Mouse (Mus musculus): ENCODE data around the gene Rnf224. TPM values are rescaled to one million over a fixed set of nuclear protein-coding genes. Genes with fewer than 3 reads are reported as not detected.
A peak's percentile ranks its signal among the peaks of the same experiment; 100 is the strongest.

The Rnf224 gene
- total and polyA plus RNA-seq, 3 experiments = not detected

- H3K79me2 ChIP-seq (replicated peaks; ENCODE audit: control insufficient read depth, insufficient read depth, low read length) = no peaks in the 10 kb centered on the region
- H3K27ac ChIP-seq = peak overlapping the region; percentile 95
- peaks cover 3% of the 10 kb centered on the region; the same call in 1 of the 2 replicates for H3K36me3 ChIP-seq (ENCODE audit: control insufficient read depth, insufficient read depth, low read length)
- H3K4me1 ChIP-seq (ENCODE audit: control insufficient read depth, insufficient read depth, low read length) = peaks cover 5% of the 10 kb centered on the region
- TF ChIP-seq POLR2A (IDR thresholded peaks at IDR 0.05; ENCODE audit: insufficient read depth, low read depth, low read length) (peak; percentile 60; the same call in 1 of the 2 replicates), EP300 (IDR thresholded peaks at IDR 0.05; ENCODE audit: insufficient read depth, low read depth, low read length) (0 out of 2 replicates have a peak, but pooled peaks have one; percentile 33), CTCF (IDR thresholded peaks at IDR 0.05) (peak; percentile 6; the same call in 1 of the 2 replicates)
- intact Hi-C loops (cut with DNase I) = loop anchor here (1.0 to 5.0 kb wide), 3 partner anchors 14 to 47 kb away; partner anchors contain the start of genes Anapc2, Nelfb, Ssna1 and Tor4a
- H3K4me3 ChIP-seq = peak overlapping the region; percentile 58
- peak; percentile 93 to 99 for DNase-seq
- WGBS = 2% methylated on average over 41 of the region's 41 CpGs
- no peaks in the 10 kb centered on the region for H3K27me3 ChIP-seq (ENCODE audit: control insufficient read depth, insufficient read depth, low read length)
- peak overlapping the region; percentile 74 for H3K9ac ChIP-seq (ENCODE audit: low read depth, low read length)
Measured at GRCm38 (mm10) chr2:25224766-25225752, 11.5 kb downstream of the Rnf224 start.

DNA sequence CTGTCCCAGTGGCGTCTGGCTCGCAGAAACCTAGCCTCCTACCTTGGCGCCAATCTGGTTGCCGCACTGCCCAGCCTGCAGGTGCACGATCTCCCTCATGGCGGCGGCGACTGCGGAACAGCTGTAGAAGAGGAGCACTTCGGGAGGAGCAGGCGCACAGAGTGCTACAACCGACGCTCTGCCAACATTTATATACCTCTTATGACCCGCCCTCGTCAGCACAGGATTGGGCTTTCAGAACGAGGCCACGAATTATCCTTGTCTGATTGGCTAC lies 12.2 kb downstream of the Rnf224 start, which contains the start of gene Tubb4b:
TSS of gene Tubb4b (minus strand) at position 211 of the 274 bp plus-strand sequence.
- WGBS = under 1% methylated on average over 17 of the region's 17 CpGs
- intact Hi-C loops (cut with DNase I) = loop anchor here (1.0 kb wide), 1 partner anchor 13 kb away; the partner anchor contains the start of gene Nelfb
- no peaks in the 10 kb centered on the region for H3K79me2 ChIP-seq (replicated peaks; ENCODE audit: control insufficient read depth, insufficient read depth, low read length)
- peak within 1 kb of the TSS; percentile 98 for H3K27ac ChIP-seq
- peak within 1 kb of the TSS; percentile 85 for H3K4me3 ChIP-seq
- no peaks in the 10 kb centered on the region for H3K27me3 ChIP-seq (ENCODE audit: control insufficient read depth, insufficient read depth, low read length)
- TF ChIP-seq POLR2A (IDR thresholded peaks at IDR 0.05; ENCODE audit: insufficient read depth, low read depth, low read length) (peak; percentile 100), CTCF (IDR thresholded peaks at IDR 0.05) (peak; percentile 37), EP300 (IDR thresholded peaks at IDR 0.05; ENCODE audit: insufficient read depth, low read depth, low read length) (peak; percentile 79; the same call in 1 of the 2 replicates)
- DNase-seq = no peak
- peaks cover 3% of the 10 kb centered on the region; the same call in 1 of the 2 replicates for H3K36me3 ChIP-seq (ENCODE audit: control insufficient read depth, insufficient read depth, low read length)
- H3K4me1 ChIP-seq (ENCODE audit: control insufficient read depth, insufficient read depth, low read length) = peaks cover 5% of the 10 kb centered on the region
- peak within 1 kb of the TSS; percentile 90 for H3K9ac ChIP-seq (ENCODE audit: low read depth, low read length)

DNA sequence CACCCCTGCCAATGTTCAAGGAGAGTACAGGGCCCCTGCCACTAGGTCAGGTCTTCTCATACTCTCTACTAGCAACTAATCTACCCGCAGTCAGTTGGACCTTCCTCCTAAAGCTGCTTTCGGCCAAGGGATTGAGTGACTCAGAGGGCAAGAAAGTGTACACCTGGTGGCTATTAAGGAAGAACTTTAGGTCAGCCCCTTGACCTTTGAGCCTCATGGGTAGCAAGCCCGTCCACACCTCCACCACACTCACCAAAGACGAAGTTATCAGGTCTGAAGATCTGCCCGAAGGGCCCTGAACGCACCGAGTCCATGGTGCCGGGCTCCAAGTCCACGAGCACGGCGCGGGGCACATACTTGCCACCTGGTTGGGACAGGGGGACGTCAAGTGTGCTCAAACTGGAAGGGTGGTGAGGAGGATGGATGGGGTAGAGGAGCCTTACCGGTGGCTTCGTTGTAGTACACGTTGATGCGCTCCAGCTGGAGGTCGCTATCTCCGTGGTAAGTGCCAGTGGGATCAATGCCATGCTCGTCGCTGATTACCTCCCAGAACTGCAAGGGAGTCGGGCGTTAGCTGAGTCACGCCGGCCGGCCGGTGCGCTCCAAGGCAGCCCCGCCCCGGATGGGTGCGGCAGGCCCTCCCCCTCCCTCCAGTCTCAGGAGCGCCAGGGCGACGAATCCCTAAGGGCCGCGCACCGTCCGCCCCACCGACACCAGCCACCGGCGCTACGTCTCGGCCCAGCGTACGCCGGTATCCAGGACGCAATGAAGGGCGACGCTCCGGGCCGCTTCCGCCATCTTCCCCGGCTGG lies 12.7 kb downstream of the Rnf224 start:
- Histone ChIP-seq H3K4me1 (ENCODE audit: control insufficient read depth, insufficient read depth, low read length) (peaks cover 4% of the 10 kb centered on the region), H3K27ac (peak overlapping the region; percentile 98), H3K79me2 (replicated peaks; ENCODE audit: control insufficient read depth, insufficient read depth, low read length) (no peaks in the 10 kb centered on the region), H3K27me3 (ENCODE audit: control insufficient read depth, insufficient read depth, low read length) (no peaks in the 10 kb centered on the region), H3K9ac (ENCODE audit: low read depth, low read length) (peak overlapping the region; percentile 90), H3K36me3 (ENCODE audit: control insufficient read depth, insufficient read depth, low read length) (peaks cover 3% of the 10 kb centered on the region; the same call in 1 of the 2 replicates), H3K4me3 (peak overlapping the region; percentile 85)
- under 1% methylated on average over 53 of the region's 53 CpGs for WGBS
- TF ChIP-seq EP300 (IDR thresholded peaks at IDR 0.05; ENCODE audit: insufficient read depth, low read depth, low read length) = no peak
- TF ChIP-seq CTCF (IDR thresholded peaks at IDR 0.05) = no peak
- TF ChIP-seq POLR2A (IDR thresholded peaks at IDR 0.05; ENCODE audit: insufficient read depth, low read depth, low read length) = no peak
- intact Hi-C loops (cut with DNase I) = loop anchor here (1.0 kb wide), 1 partner anchor 13 kb away; the partner anchor contains the start of gene Nelfb
- peak; percentile 85 to 91 for DNase-seq

DNA sequence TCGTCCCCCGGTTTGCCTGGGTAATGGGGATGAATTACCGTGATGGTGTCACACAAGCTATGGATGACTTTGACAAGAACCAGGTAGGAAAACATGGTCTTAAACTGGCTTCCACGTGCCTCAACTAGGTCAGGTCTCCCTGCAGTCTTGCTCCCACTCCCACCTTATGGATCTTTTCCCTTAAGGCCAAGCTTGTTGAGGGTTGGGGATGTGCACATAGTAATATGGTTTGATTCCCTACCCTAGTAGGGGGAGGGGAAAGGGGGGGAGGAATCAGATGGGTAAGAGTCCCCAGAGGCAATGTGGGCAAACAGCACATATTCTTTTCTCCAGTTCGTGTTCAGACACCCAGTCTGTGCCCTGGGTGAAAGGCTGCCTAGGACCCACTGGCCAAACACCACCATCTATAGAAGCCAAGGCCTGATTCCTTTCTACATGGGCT lies 15.2 kb downstream of the Rnf224 start:
- no peak for DNase-seq
- H3K4me1 ChIP-seq (ENCODE audit: control insufficient read depth, insufficient read depth, low read length) = 0 out of 2 replicates have a peak, but pooled peaks cover 1% of the 10 kb centered on the region
- H3K4me3 ChIP-seq = no peak overlapping the region
- WGBS = 65% methylated on average over 5 of the region's 5 CpGs
- H3K79me2 ChIP-seq (replicated peaks; ENCODE audit: control insufficient read depth, insufficient read depth, low read length) = no peaks in the 10 kb centered on the region
- no peak for TF ChIP-seq CTCF (IDR thresholded peaks at IDR 0.05)
- peak; percentile 37; the same call in 1 of the 2 replicates for TF ChIP-seq POLR2A (IDR thresholded peaks at IDR 0.05; ENCODE audit: insufficient read depth, low read depth, low read length)
- TF ChIP-seq EP300 (IDR thresholded peaks at IDR 0.05; ENCODE audit: insufficient read depth, low read depth, low read length) = no peak
- H3K27ac ChIP-seq = no peak overlapping the region
- intact Hi-C loops (cut with DNase I) = no loop called here
- peaks cover 3% of the 10 kb centered on the region; the same call in 1 of the 2 replicates for H3K36me3 ChIP-seq (ENCODE audit: control insufficient read depth, insufficient read depth, low read length)
- no peak overlapping the region for H3K9ac ChIP-seq (ENCODE audit: low read depth, low read length)
- H3K27me3 ChIP-seq (ENCODE audit: control insufficient read depth, insufficient read depth, low read length) = no peaks in the 10 kb centered on the region

DNA sequence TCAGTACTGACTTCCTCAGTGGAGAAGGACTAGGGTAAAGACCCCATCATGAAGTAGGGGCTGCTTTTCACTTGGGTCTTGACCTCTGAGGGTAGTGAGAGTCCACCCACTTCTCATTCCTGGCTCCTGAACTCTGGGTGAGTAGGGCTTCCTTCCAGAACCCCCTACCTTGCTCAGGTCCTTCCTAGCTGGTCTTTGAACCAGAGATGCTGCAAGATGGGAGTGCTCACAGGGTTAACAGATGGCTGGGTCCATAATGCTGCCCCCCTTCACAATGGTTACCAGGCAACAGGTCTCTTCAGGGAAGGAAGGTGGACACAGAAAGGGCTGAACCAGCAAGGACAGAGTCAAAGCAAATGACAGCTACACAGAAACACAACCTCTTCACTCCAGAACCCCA lies 18.1 kb downstream of the Rnf224 start, which contains the start of gene Fam166a:
TSS of gene Fam166a (plus strand) at position 301 of the 400 bp plus-strand sequence.
- intact Hi-C loops (cut with DNase I) = no loop called here
- Histone ChIP-seq H3K4me3 (no peak within 1 kb of the TSS), H3K4me1 (ENCODE audit: control insufficient read depth, insufficient read depth, low read length) (0 out of 2 replicates have a peak, but pooled peaks cover 1% of the 10 kb centered on the region), H3K79me2 (replicated peaks; ENCODE audit: control insufficient read depth, insufficient read depth, low read length) (no peaks in the 10 kb centered on the region), H3K27ac (no peak within 1 kb of the TSS), H3K36me3 (ENCODE audit: control insufficient read depth, insufficient read depth, low read length) (peaks cover 3% of the 10 kb centered on the region; the same call in 1 of the 2 replicates), H3K9ac (ENCODE audit: low read depth, low read length) (no peak within 1 kb of the TSS), H3K27me3 (ENCODE audit: control insufficient read depth, insufficient read depth, low read length) (no peaks in the 10 kb centered on the region)
- DNase-seq = no peak
- TF ChIP-seq EP300 (IDR thresholded peaks at IDR 0.05; ENCODE audit: insufficient read depth, low read depth, low read length) (no peak), CTCF (IDR thresholded peaks at IDR 0.05) (no peak), POLR2A (IDR thresholded peaks at IDR 0.05; ENCODE audit: insufficient read depth, low read depth, low read length) (no peak)

Data from heart, adult 2 months (tissue).